Mouse (Mus musculus) ES-Bruce4 (cell line): Measurements from ENCODE around the gene Foxk1.

ENCODE experiments used
- CTCF ChIP-seq: IDR thresholded peaks from one replicate; pipeline ENCODE4 v1.8.1; 2011; ENCODE audit warnings: low read depth, low read length
- POLR2A ChIP-seq: IDR thresholded peaks from one replicate; pipeline ENCODE4 v1.8.1; 2011; ENCODE audit warnings: low read length; ENCODE audit not compliant: insufficient read depth

DNA sequence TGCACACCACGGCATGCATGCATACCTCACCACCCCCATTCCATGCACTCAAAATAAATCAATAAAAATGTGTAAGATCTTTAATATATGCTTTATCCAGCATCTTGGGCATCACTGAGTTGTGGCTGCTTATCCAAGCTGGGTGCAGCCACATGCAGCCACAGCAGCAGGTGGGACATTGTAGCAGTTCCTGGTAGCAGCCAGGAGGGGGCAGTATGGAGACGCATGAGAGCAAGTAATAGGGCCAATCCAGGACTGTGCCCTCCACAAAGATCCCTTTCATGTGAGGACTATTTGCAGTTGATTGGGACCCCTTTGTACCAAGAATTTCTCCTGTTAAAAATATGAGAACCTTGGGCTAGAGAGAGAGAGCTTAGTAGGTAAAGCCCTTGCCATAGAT, 81.2 kb downstream of the Foxk1 start:
- no peak for TF ChIP-seq POLR2A
- TF ChIP-seq CTCF: peak; percentile 90
